Mouse (Mus musculus): ENCODE data around the gene Cacnb4.
A peak's percentile ranks its signal among the peaks of the same experiment; 100 is the strongest.

Cacnb4 gene

DNA sequence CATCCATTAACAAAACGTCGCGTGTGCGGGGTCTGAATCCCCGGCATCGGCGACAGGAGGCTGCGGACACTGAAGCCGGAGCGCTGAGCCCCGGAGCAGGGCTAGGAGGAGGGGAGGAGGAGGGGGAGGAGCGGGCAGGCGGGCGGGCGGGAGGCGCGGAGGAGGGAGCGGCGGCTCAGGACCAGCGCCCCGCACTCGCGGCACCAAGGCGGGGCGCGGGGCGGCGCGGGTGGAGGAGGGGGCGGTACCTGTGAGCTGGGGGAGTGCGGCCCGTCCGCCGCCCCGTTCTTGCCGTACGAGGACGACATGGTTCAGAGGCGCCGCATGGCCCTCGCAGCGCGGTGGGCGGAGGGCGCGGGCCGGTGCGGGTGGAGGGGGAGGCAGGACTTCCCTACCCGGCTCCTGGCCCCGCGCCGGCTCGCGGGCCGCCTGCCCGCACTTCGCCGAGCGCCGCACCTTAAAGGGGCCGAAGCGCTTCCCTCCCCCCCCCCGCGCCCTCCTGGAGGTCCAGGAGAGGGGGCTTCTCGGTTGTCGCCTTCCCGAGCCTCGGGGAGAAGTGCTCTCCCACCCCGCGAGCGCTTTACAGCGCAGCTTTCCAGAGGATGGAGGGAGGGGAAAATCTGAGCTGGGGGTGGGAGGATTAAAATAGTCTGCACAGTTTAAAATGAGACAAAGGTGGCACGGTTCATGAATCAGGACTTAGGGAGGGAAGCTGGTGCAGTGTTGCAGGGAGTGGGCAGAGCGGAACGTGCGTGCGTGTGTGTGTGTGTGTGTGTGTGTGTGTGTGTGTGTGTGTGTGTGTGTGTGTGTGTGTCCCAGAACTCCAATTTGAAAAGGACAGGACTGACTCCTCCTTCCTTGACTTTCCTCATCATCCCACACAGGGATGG lies at the start of gene Cacnb4:
Gene Cacnb4 (minus strand): TSS at position 809 of the 890 bp plus-strand sequence.
- DNase-seq (ENCODE audit: low spot score in 2 of 2), result no peak

DNA sequence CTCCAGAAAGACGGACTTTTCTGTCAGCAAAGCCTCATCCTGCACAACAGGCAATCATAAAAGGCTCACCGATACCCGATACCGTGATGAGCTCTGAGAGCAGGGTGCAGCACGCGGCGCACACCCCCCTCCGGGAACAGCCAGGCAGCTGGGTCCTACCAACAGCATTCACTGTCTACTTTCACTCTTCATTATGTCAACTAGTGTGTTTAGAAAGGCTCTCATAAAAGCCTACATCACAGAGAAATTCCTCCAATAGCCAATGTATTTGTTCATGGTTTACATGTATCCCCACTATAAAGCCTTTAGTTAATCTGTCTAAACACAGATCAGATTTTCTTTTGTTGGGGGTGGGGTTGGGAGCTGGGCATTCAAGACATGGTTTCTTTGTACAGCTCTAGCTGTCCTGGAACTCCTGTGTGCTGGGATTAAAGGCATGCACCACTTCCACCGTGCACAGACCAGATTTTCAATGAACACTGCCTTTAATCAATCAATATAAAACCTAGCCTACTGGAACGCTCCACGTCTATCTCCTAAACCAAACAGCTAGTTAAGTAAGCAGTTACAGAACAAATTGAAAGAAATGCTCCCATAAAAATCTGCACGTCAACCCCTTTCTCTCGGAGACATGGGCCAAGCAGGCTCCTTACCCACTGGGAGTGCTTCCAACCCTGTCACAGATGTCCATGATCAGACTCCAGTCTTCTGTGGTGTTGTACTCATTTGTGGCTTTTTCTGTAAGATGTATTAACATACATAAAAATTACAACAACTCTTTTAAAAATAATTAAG lies 43.8 kb upstream of the Cacnb4 start:
- DNase-seq (ENCODE audit: low spot score in 2 of 2), result no peak

DNA sequence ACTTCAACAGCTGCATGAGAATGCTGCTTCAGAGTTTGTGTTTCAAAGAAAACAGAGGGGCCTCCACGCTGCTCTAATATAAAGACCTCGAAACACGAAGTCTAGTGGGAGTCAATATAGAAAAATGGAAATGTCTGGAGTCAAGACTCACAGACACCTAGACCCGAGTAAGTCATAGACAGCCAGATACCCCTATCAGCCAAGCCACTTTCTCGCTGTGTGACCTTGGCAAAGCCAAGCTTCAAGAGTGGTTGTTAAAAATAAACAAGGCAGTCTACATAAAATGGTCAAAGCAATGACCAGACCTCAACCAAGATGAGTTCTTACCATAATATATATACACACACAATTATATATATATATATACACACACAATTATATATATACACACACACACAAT lies 40.4 kb upstream of the Cacnb4 start:
- DNase-seq (ENCODE audit: low spot score in 2 of 2), result no peak

DNA sequence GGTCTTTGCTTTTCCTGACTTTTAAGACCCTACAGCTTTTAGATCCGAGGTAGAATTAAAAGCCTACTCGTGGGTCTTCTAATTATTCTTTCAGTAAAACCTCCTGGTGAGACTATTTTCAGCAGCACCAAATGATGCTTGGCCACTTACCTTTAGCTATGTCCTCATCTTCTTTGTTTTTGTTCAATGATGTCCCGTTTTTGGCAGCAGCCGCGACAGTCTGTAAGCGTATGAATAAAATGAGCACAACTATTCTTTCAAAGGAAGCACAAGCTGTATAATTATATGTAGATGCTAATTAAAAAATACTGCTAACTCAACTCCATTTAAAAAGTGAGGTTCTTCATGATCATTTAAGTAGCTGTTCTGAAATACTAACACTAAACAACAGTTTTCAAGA lies 38.9 kb upstream of the Cacnb4 start:
- no peak for DNase-seq (ENCODE audit: low spot score in 2 of 2)

DNA sequence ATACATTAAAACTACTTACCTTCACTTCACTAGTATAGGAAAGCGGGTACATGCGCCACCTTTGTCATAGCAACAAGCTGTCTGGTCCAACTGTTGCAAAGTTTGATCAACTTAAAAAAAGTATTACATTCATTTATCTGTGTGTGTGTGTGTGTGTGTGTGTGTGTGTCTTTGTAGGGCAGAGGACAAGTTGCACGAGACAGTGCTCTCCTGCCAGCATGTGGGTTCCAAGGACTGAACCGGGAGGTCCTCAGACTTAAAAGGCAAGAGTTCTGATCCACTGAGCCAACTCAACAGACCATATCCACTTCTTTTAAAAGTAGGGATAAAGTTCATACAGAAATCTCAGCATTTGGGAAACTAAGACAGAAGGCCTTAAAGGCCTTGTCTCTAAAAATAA lies 37.5 kb upstream of the Cacnb4 start:
- no peak for DNase-seq (ENCODE audit: low spot score in 2 of 2)

DNA sequence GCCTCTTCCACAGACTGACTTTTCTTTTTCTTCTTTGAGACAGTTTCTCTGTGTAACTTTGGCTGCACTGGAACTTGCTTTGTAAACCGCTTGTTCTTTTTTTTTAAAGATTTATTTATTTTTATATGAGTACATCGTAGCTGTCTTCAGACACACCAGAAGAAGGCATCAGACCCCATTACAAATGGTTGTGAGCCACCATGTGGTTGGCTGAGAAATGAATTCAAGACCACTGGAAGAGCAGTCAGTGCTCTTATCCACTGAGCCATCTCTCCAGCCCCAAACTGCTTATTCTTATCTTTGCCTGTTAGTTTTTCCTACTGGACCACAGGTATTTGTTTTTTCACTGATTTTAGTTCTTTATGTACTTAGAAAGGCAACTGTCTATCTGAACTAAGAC lies 34.2 kb upstream of the Cacnb4 start:
- no peak for DNase-seq (ENCODE audit: low spot score in 2 of 2)

DNA sequence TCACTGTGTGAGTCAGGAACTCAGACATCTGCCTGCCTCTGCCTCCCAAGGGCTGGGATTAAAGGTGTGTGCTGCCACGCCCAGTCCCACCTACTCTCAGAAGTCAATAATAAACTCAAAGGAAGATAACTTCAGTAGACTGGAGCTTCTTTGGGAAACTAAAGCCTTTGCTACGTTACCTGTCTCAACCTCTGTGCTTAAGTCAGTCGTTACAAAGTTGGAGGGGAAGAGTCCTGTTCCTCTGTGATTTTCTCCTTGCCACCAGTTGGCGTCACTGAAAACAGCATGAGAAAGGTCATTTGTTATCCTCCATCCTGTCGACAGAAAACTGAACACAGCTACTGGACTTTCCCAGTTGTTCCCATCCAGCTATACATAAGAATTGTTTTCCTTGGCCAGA lies 32.8 kb upstream of the Cacnb4 start:
- no peak for DNase-seq (ENCODE audit: low spot score in 2 of 2)

DNA sequence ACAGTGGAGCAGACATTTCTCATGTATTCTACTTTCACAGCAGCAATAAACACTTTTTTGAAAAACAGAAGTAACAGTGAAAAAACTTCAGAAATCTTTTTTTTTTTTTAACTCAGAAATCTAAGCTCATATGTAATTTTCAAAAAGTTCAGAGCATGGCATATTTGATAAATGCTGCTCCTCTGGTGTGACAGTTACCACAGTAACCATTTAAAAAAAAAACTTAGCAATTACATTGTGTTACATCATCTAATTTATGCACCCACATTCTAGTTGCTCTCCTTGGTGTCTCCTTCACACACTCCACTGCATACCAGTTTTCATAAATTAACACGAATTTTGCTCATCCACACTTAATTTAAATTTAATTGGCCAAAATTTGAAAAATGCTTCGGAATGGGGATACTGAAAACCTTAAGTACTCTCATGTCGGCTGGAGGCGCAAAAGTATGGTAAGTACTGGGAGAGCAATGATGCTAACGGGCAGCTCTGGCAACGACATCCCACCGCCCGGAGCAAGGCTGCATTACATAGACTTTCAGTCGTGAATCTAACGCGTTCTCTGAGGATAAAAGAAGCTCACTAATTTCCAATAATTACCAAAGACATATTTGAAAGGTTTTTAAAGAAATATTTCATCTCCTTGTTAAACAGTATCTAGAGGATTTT lies 24.9 kb upstream of the Cacnb4 start:
- no peak for DNase-seq (ENCODE audit: low spot score in 2 of 2)

DNA sequence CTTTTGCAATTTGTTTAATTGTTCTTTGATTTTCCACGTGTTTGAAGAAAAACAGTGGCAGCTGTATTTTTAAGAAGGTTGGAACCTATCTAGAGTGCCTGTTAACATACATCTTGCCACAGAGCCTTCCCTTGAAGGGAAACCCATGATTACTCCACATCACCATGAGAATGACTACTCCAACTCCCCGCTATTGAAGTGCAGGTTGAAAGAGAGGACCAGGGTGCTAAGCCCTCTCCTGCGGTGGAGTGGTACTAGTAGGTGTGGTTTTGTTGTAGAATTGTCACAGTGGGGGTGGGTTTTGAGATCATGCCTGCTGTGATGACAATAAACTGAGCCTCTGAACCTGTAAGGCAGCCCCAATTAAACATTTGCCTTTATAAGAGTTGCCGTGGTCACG lies 23.7 kb upstream of the Cacnb4 start:
- no peak for DNase-seq (ENCODE audit: low spot score in 2 of 2)

DNA sequence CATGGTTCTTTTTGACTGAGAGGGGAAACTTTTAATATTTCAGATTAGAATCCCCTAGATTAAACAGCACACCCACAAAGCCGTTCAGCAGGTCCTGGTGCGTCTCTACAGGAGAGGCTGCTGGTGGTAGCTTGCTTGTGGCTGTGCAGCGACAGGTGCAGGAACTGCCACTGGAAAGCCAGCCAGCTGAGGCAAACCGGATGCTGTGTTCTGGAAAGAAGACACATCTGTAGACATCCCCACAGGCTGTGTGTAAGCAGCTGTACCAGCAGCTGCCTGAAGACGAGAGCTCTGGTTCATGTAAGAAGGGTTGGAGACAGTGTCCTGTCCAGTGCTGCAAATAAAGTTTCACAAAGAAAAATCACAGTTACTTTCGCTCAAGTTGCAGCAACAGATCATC lies 18.0 kb upstream of the Cacnb4 start:
- DNase-seq (ENCODE audit: low spot score in 2 of 2), result no peak

DNA sequence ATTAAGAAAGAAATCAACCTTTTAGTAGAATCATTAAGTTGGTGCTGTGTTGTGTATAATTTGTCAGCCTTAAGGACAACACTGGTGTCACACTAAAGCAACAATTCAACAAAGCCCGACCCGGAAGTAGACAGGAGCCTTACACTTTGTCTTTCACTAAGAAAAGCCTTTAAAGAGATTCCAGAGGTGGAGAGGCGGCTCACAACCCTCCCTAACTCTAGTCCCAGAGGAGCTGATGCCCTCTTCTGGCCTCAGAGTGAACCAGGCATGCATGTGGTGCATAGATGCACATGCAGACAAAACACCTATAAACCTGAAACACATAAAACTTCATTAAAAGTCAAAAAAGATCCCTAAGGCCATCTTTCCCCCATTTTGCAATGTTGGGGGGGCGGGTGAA lies 15.1 kb upstream of the Cacnb4 start:
- no peak for DNase-seq (ENCODE audit: low spot score in 2 of 2)

DNA sequence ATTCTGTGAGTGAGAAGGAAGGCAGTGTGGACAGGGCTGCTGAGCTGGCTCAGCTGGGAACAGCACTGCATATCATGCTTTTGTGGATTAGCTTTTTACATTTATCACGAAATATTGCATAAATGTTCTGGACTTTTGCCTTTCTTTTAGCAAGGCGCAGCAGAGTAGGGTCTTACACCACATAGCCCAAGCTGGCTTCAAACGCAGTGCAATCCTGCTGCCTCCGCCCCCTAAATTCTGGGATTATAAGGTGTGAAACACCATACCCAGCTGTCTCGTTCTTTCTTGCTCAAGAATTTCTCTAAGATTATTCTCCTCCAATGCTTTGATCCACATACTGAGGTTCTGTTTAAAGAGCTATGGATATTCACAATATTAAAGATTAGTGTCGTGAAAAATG lies 10.0 kb upstream of the Cacnb4 start:
- DNase-seq (ENCODE audit: low spot score in 2 of 2), result no peak

DNA sequence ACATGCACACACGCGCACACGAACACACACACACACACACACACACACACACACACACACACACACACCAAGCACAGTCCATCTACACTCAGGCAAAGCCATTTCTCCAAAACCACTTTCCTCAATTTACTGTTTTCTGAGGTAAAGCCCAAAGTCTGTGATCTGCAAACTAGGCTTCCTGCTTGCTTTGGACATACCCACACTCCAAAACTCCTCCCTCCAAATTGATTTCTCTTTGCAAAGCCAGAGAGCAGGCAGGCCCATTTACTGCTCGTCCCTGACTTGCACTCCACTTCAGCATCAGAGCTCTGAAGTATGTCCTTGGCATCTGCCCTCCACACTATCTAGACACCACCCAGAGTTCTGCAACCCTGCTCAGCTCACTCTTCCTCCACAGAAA lies 958 bp upstream of the Cacnb4 start:
- no peak for DNase-seq (ENCODE audit: low spot score in 2 of 2)

DNA sequence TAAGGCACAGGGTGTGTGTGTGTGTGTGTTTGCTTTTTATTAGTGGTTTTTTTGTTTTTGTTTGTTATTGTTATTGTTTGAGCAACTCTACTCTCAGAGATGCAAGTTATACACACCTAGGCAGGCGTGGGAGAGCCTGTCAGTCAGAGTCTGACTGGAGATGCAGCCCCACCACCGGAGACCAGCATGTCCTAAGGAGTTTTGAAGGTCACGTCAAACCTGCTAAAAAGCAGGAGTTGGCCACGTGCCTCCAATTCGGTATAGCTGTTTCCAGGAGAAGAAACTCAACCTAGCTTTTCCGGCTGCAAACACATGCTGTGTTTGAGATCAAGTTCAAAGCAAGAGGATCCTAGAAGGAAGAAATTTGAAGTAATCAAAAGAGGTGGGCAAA lies 277 bp upstream of the Cacnb4 start:
- no peak for DNase-seq (ENCODE audit: low spot score in 2 of 2)

DNA sequence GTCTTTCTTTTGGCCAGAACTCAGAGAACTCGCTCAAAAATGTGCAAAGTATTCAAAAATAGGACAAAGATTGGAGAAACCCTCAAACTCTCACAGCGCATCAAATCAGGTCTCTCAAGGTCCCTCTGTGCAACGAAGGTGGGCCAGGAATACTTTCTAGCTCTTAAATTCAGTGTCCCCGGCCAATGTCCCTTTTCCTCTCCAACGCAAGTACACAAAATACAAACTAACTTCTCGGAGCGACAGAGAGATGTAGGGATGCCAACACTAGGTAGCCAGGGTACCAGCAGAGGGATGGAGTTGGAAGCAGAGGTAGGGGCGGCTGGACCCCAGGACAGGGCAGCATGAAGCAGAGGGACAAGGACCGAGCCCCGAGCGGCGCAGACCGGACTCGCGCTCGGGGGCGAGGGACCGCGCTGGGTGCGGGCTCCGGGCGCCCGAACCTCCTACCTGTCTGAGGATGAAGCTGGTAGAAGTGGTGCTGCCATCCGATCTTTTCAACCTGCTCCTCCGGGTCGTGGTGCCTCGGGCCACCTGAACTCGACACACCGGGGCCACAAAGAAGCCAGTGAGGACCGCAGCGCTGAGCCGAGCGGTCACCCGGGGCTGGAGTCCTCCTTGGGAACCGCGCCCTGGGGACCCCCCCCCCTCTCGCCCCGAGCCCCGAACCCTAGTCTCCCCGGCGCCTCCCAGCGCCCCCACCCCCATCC lies 1.2 kb downstream of the Cacnb4 start:
- DNase-seq (ENCODE audit: low spot score in 2 of 2), result no peak

DNA sequence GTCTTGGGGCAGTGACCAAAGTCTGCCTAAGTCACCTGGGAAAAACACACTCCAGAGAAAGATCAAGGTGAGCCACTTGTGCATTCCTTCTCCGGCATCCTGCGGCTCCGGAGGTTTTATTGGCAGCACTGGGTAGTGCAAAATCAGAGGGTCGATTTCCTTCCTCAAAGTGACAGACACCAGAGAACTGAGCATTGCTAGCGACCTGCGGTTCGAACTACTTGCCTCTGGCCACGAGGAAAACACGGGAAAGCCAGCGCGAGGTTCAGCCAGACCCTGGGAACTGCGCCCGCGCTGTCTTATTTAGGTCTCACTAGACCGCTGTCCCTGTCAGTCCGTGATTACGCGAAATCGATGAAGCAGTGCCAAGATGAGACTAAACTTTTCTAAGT lies 1.7 kb downstream of the Cacnb4 start:
- no peak for DNase-seq (ENCODE audit: low spot score in 2 of 2)

DNA sequence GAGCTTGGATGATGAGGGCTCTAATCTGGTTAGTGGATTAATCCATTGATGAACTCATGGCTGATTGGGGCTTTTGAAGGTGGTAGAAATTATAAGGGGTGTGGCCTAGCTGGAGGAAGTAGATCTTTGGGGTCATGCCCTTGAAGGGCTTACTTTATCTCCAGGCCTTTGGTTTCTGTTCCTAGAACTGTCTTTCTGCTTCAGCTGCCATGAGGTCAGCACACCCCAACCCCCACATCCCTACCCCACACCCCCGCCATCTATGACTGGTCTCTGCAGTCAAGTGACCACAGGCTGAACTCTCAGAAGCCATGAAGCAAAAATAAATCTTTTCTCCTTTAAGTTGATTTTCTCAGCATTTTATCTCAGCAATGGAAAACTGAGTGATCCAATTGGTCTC lies 3.5 kb downstream of the Cacnb4 start:
- DNase-seq (ENCODE audit: low spot score in 2 of 2), result peak in 1 of 2 experiments; percentile 4

DNA sequence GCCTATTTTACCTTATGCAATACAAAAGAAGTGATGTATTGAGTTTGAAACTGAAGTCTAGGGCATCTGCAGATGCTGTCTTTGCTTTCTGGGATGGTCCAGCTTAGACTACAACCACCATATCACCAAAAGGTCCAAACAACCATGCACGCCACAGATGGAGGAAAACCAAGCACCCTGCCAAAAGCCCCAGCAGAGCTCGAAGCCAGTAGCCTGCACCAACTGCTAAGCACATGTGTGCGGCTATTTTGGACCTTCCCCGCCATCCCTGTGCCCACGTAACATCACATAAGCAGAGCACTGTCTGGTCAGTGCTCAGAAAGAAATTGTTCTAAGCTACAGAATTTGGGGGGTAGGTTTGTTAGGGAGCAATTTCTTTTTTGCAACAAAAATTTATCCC lies 5.9 kb downstream of the Cacnb4 start:
- DNase-seq (ENCODE audit: low spot score in 2 of 2), result no peak

DNA sequence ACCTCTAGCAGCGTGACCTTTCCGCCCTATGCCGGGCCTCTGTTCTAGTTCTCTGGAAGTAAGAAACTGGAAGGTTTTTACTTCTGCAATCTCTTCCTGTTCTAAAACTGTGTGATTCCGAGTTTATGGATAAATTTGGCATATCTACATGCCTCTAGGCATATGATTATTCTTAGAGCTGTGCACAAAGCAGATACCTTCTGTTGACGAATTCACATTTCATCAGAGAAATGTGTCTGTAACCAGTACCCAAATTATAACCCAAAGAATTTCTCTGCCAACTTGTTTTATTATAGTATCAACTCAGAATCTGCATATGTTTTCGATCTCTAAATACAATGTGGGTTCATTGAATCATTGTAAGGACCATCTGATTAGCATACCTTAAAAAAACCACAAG lies 8.2 kb downstream of the Cacnb4 start:
- no peak for DNase-seq (ENCODE audit: low spot score in 2 of 2)

DNA sequence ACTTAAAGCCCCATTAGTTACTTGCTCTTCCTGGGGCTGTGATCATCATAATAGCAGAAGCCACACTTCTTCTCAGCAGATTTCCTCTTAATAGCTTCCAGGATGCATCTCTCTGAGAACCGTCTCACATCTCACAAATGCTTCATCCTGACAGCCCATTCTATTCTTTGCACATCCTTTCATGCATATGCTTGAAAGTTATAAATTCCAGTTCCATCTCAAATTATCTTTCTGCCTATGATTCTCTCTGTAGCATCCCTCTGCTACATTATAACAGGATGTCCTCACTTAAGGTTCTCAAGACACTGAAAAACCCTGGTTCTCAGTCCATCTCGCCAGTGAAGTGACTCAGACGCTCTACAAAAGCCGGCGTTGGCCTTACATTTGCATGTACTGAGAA lies 19.9 kb downstream of the Cacnb4 start:
- DNase-seq (ENCODE audit: low spot score in 2 of 2), result no peak

DNA sequence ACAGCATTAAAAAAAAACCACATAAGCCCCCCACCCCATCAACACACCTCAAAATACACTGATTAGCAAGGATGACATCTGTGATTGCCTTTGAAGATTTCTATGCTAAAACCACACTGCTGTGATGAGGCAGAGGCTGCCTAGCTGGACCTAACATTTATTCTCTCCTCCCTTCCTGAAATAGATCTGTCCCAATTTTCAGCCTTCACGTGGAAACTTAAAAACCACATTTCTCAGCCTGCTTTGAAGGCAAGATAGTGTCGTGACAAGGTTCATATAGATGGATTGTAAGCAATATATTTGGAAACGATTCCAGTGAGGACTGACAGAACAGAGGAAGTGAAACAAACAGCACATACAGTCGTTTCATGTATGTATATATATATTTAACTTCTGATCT lies 22.1 kb downstream of the Cacnb4 start:
- no peak for DNase-seq (ENCODE audit: low spot score in 2 of 2)

DNA sequence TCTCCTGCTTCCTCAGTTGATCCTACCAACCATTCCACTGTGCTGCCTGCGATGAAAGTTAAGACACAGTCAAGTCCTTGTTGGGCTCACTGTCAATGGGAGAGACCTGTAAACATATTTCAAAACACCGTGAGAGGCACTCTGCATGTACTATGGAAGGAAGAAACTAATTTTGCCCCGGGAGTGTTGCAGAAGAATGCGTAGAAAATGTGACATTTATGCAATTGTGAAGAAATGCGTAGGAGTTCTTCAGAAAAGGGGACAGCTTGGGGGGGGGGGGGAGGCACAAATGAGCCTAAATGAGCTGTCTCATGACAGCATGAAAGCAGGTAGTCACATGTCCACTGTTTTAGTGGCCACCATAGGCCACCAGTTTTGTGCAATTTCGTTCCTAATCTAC lies 25.1 kb downstream of the Cacnb4 start:
- DNase-seq (ENCODE audit: low spot score in 2 of 2), result no peak
